Mouse (Mus musculus): ENCODE results near the gene Zfp202. TPM values are rescaled to one million over a fixed set of nuclear protein-coding genes. Genes with fewer than 3 reads are reported as not detected.

The Zfp202 gene
- polyA plus RNA-seq, 1 experiment from 2014 or later, result 7.9 TPM

Other genes with a start within 250 kb of the Zfp202 start
- not detected in 2 replicates for gene Olfr975, start 240.3 kb upstream of the Zfp202 start, polyA plus RNA-seq (2014; fragmentation: Nextera tagmentation; extraction: Ambion mirVana)
- not detected in 2 replicates for gene Olfr976, start 231.2 kb upstream of the Zfp202 start, polyA plus RNA-seq (2014; fragmentation: Nextera tagmentation; extraction: Ambion mirVana)
- gene Olfr978, start 200.2 kb upstream of the Zfp202 start, polyA plus RNA-seq (2014; fragmentation: Nextera tagmentation; extraction: Ambion mirVana), result not detected in 2 replicates
- gene Olfr979, start 188.9 kb upstream of the Zfp202 start, polyA plus RNA-seq (2014; fragmentation: Nextera tagmentation; extraction: Ambion mirVana), result not detected in 2 replicates
- gene Olfr980, start 182.7 kb upstream of the Zfp202 start, polyA plus RNA-seq (2014; fragmentation: Nextera tagmentation; extraction: Ambion mirVana), result not detected in 2 replicates
- gene Olfr981, start 170.9 kb upstream of the Zfp202 start, polyA plus RNA-seq (2014; fragmentation: Nextera tagmentation; extraction: Ambion mirVana), result not detected in 2 replicates
- gene Olfr982, start 118.5 kb upstream of the Zfp202 start, polyA plus RNA-seq (2014; fragmentation: Nextera tagmentation; extraction: Ambion mirVana), result not detected in 2 replicates
- not detected in 2 replicates for gene Olfr983, start 98.7 kb upstream of the Zfp202 start, polyA plus RNA-seq (2014; fragmentation: Nextera tagmentation; extraction: Ambion mirVana)
- not detected in 2 replicates for gene Olfr984, start 78.1 kb upstream of the Zfp202 start, polyA plus RNA-seq (2014; fragmentation: Nextera tagmentation; extraction: Ambion mirVana)
- not detected in 2 replicates for gene Olfr985, start 62.1 kb upstream of the Zfp202 start, polyA plus RNA-seq (2014; fragmentation: Nextera tagmentation; extraction: Ambion mirVana)
- gene Tmem225, start 44.2 kb upstream of the Zfp202 start, polyA plus RNA-seq (2014; fragmentation: Nextera tagmentation; extraction: Ambion mirVana), result not detected in 2 replicates
- not detected in 2 replicates for gene Olfr986, start 11.4 kb upstream of the Zfp202 start, polyA plus RNA-seq (2014; fragmentation: Nextera tagmentation; extraction: Ambion mirVana)
- gene Scn3b, start 76.9 kb downstream of the Zfp202 start, polyA plus RNA-seq (2014; fragmentation: Nextera tagmentation; extraction: Ambion mirVana), result 4.1 and 6.7 TPM in 2 replicates

Measured in embryonic facial prominence, embryonic 11.5 days (tissue).